Mouse (Mus musculus) forebrain, embryonic 10.5 days (tissue): ENCODE data around the gene Gpr4. TPM values are rescaled to one million over a fixed set of nuclear protein-coding genes. Genes with fewer than 3 reads are reported as not detected.

Source experiments
- DNase-seq: peaks from one replicate; pipeline ENCODE4 v3.0.0-alpha.2; 2017; ENCODE audit warnings: low spot score; ENCODE audit errors: extremely low spot score
- H3K27ac ChIP-seq: fragments of 300-500 bp; sonication (generic); 2 replicates; pipeline ENCODE4 v1.5.1; 2016; ENCODE audit warnings: mild to moderate bottlenecking
- H3K27me3 ChIP-seq: fragments of 300-500 bp; sonication (generic); 2 replicates; pipeline ENCODE4 v1.6.1; 2016; ENCODE audit warnings: mild to moderate bottlenecking; ENCODE audit not compliant: poor library complexity, severe bottlenecking
- H3K36me3 ChIP-seq: fragments of 300-500 bp; sonication (generic); replicated peaks from 2 replicates; pipeline ENCODE4 v1.6.1; 2016; ENCODE audit warnings: mild to moderate bottlenecking, moderate library complexity
- H3K4me1 ChIP-seq: fragments of 300-500 bp; sonication (generic); 2 replicates; pipeline ENCODE4 v1.6.1; 2016
- H3K4me3 ChIP-seq: fragments of 300-500 bp; sonication (generic); 2 replicates; pipeline ENCODE4 v1.5.1; 2016; ENCODE audit warnings: mild to moderate bottlenecking, moderate library complexity
- H3K9me3 ChIP-seq: fragments of 300-500 bp; sonication (generic); 2 replicates; pipeline ENCODE4 v1.6.1; 2016; ENCODE audit warnings: mild to moderate bottlenecking, moderate library complexity
- WGBS: fragments of 180-500 bp; shearing (Covaris S2); methylation state at CpG from one replicate; pipeline ENCODE4 v1.1.7; 2016; 5-methylcytosine and 5-hydroxymethylcytosine counted together
- polyA plus RNA-seq: library from polyadenylated mRNA; unstranded; fragments of >200 nt; fragmentation: Nextera tagmentation; extraction: Ambion mirVana; gene quantifications from 2 replicates; pipeline ENCODE4 v1.2.1, GENCODE M21; 2016

The Gpr4 gene
- polyA plus RNA-seq, 1 experiment from 2014 or later = 1.6 TPM

DNA sequence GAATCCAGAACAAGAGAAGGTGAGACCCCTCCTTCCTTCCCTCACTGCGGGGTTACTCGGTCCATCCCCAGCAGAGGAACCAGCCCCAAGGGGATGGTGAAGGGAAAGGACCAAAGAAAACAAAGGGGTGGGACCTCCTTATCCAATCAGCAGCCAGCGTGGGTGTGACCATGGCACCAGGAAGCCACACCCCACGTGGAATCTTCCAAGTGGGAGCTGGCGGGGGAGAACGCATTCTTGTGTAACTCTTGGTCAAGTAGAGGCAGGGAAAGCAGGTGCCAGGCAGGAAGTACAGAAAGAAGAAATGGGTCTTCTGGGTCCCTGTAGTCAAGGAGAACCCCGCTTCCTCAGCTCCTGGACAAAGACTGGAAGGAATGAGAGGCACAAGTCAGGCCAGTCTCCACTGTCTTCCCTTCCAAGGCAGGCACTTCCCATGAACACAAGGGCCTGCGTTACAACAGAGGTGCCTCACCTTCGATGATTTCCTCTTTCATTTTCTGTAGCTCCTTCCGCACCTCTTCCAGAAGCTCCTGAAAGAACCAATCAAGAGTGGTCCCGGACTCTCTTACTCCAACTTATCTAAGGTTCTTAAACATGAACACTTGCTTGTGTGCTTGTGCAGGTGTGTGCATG is 45.2 kb downstream of the Gpr4 start:
- H3K9me3 ChIP-seq = no peaks in the 10 kb centered on the region
- H3K4me3 ChIP-seq = 0 out of 2 replicates have a peak overlapping the region, but pooled peaks have one; percentile 5
- H3K27me3 ChIP-seq = no peaks in the 10 kb centered on the region
- H3K4me1 ChIP-seq = peaks cover 11% of the 10 kb centered on the region
- peaks cover 78% of the 10 kb centered on the region for H3K36me3 ChIP-seq
- WGBS = 37% methylated on average over 11 of the region's 11 CpGs
- DNase-seq = peak; percentile 67
- no peak overlapping the region; the same call in 1 of the 2 replicates for H3K27ac ChIP-seq

DNA sequence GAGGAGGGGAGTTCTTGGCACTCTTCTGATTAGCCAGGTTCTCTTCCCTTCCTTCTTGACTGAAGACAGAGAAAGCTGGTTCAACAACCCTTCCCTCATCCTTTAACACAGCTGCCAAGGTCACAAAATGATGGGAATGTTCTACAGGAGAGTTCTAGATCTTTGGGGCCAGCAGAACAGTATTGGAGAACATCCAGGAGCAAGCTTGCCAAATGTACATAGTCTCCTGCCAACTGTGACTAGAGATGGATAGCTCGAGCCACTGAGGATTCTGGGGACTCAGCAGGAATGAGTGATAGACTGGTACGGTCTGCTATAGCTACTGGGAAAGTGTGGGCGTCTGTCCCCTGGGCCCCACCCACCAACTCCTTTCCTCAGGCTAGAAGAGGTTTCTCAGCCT is 46.0 kb downstream of the Gpr4 start:
- 93% methylated on average over 3 of the region's 3 CpGs for WGBS
- peaks cover 86% of the 10 kb centered on the region for H3K36me3 ChIP-seq
- H3K27me3 ChIP-seq = no peaks in the 10 kb centered on the region
- H3K9me3 ChIP-seq = no peaks in the 10 kb centered on the region
- no peak overlapping the region for H3K27ac ChIP-seq
- H3K4me3 ChIP-seq = no peak overlapping the region
- no peak for DNase-seq
- peaks cover 11% of the 10 kb centered on the region for H3K4me1 ChIP-seq

DNA sequence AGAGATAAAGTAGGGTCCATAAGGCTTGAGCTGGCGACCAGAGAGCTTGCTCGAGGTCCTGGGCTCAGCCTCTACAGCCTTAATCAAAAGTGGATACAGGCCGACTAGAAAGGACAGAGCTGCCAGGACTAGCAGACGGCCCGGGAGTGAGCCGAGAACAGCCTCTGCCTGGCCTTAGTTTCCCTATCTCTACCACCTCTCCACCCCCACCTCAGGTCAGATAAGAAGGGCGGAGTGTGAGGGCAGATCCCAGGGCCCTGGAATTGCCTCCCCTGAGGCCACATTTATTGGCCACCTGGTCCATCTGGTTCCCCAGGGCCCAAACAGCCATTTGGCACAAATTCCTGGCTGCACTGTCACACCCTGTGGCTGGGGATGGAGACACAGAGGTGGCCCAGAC is 52.8 kb downstream of the Gpr4 start:
- Histone ChIP-seq H3K27ac (no peak overlapping the region), H3K4me3 (no peak overlapping the region; the same call in 1 of the 2 replicates), H3K4me1 (peaks cover 39% of the 10 kb centered on the region), H3K9me3 (no peaks in the 10 kb centered on the region), H3K36me3 (peaks cover 81% of the 10 kb centered on the region), H3K27me3 (no peaks in the 10 kb centered on the region)
- 92% methylated on average over 7 of the region's 7 CpGs for WGBS
- no peak for DNase-seq

DNA sequence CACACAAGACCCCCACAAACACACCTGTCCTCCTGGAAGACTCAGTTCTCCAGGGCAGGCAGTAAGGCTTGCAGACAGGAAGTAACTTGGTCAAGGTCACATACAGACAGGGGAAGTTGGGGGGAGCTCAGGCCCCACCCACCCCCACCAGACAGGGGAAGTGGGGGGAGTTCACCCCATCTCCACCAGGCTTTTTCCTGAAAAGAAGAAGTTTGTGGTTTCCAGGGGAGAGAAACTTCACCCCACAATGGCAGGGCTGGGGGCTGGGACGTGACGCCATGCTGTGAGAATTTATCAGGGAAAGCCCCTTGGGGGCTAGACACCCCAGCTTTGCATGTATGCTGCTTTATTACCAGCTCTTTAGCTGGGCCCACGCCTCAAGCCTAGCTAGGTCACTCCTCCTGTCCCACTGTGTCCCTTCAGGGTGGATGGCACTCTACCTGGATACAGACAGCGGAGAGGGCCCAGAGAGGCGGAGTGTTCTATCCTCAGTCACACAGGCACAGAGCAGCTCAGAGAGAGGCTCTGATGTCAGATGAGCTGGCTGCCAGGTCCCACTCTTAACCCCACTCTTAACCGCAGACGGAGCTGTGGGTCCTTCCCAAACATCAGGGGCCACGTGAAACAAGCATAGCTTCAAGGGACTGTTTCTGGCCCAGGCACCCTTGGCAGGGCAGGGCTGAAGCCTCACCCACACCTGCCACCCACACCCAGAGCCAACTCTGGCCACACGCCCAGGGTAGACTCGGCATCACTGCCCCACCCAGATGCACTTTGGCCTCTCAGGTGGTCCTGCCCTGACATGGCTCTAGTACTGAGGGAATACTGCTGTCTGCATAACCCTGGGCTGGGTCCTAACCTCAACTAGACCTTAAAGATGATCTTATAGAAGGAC is 53.8 kb downstream of the Gpr4 start:
- H3K4me3 ChIP-seq = no peak overlapping the region

DNA sequence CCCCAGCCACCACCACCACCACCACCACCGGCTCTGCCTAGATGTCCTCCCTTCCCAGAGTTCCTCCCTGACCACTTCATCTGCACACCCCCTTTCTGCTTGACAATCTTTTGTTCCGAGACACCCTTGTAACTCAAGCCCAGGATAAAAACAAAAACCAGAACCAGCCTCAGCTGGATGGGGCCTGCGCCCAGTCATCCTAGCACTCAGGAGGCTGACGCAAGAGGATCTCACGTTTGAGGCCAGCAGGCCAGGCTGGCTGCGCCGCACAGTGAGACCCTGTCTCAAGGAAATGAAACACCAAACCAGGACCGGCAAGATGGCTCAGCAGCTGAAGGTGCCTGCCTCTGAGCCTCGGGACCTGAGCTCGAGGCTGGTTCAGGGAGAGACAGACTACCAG is 54.7 kb downstream of the Gpr4 start:
- Histone ChIP-seq H3K36me3 (peaks cover 62% of the 10 kb centered on the region), H3K4me1 (peaks cover 48% of the 10 kb centered on the region), H3K4me3 (no peak overlapping the region), H3K9me3 (no peaks in the 10 kb centered on the region), H3K27me3 (no peaks in the 10 kb centered on the region), H3K27ac (no peak overlapping the region)
- 82% methylated on average over 10 of the region's 10 CpGs for WGBS
- no peak for DNase-seq

More for the DNA sequence above, 53.8 kb downstream of the Gpr4 start:
- H3K27me3 ChIP-seq = no peaks in the 10 kb centered on the region
- H3K27ac ChIP-seq = no peak overlapping the region; the same call in 1 of the 2 replicates
- no peaks in the 10 kb centered on the region for H3K9me3 ChIP-seq
- peaks cover 70% of the 10 kb centered on the region for H3K36me3 ChIP-seq
- 89% methylated on average over 10 of the region's 10 CpGs for WGBS
- no peak for DNase-seq
- H3K4me1 ChIP-seq = peaks cover 48% of the 10 kb centered on the region

DNA sequence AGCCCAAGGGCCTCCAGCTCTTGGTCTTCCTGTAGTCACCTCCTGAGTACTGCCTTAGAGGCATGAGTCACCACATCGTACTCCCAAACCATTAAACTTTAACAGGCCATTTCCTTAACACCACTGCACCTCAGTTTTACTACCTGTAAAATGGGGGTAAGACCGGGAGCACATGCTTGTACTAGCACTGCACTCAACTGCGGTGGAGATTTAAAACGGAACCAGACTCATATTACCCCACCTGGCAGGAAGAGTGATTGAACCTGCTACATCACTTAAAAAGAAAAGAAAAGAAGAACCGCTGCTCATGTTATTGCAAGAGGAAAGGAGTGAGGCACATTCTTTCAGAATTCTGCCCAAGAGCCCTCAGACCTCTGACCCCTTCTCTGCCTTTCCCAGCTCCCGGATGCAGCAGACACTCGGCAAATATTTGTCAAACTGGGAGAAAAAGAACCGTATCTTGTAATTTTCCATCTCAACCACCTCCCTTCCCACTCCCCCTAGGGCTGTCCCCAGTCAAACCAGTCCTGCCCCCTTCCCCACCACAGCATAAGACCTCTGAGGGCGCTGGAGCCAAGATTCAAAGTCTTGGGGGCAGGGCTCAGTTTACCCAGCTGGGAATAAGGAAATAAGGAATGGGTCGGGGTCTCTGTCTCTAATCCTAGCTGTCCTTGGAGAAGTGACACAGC is 56.8 kb downstream of the Gpr4 start:
- no peaks in the 10 kb centered on the region for H3K27me3 ChIP-seq
- H3K4me1 ChIP-seq = peaks cover 53% of the 10 kb centered on the region
- WGBS = 55% methylated on average over 10 of the region's 10 CpGs
- peak overlapping the region; percentile 94 for H3K27ac ChIP-seq
- H3K4me3 ChIP-seq = peak overlapping the region; percentile 99
- no peak for DNase-seq
- H3K9me3 ChIP-seq = no peaks in the 10 kb centered on the region
- H3K36me3 ChIP-seq = peaks cover 41% of the 10 kb centered on the region

DNA sequence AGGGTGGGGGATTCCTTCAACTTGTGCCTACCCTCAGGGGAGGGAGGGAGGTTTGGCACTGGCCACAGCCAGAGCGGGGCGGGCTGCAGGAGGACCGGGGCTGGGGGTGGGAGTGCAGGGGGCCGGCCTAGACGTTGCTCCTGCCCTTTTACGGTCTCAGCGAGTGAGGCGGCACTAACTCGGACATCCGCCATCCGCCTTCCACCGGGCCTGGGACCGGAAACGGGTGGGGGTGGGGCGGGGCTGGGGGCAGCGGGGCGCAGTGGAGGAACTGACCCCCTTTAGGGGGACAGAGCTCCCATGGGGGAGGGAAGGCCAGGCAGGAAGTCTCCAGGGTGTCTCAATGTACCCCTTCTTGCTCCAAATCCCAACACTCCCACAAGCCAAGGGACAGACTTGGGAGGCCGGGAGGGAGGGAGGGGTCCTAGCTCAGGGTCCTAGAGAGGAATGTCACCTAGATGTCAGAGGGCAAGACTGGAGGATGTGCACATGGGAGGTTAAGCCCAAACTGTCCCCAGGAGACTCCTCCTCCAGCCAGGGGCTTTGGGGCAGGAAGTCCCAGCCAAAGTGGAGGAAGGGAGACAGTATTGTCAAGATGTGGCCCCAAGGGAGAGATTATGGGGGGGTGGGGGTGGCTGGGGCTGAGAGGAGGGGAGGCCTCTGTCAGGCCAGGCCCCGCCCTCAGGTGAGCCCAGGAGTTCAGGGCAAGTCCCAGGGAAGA is 57.5 kb downstream of the Gpr4 start:
- peaks cover 33% of the 10 kb centered on the region for H3K36me3 ChIP-seq
- peak; percentile 58 for DNase-seq
- peak overlapping the region; percentile 99 for H3K4me3 ChIP-seq
- H3K27me3 ChIP-seq = no peaks in the 10 kb centered on the region
- 2% methylated on average over 19 of the region's 19 CpGs for WGBS
- no peaks in the 10 kb centered on the region for H3K9me3 ChIP-seq
- H3K4me1 ChIP-seq = peaks cover 53% of the 10 kb centered on the region
- H3K27ac ChIP-seq = peak overlapping the region; percentile 94

DNA sequence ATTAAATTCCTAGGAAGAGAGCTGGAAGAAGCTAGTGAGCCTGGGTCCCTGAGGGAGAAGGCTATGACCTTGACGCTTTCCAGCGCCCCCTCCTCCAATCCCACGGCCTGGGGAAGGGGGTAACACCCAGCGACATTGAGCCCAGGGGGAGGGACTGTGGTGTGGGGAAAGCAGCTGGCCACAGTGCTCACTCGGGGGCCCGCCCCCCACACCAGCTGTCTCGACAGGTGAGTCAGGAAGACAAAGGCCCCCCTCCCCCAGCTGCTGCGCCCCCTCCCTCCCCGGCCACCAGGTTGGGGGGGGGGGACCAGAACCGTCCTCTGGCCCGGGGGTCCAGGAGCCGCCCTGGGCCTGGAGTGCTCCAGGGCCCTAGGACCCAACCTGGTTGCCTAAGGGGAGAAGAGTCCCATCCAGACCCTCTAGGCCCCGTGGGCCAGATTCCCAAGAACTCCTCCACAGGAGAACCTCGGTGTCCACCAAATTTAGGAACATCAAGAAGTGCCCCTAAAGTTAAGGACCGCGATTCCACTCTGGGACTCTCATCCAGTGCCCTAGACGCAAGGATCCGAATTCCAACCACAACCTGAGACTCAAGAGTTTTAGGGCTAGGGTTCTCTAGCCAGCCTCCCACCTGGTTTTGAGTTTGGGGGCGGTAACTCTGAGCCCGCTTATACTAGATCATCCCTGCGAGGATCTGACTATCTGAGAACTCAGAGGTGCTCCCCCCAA is 58.3 kb downstream of the Gpr4 start:
- DNase-seq = peak; percentile 32
- H3K36me3 ChIP-seq = peaks cover 27% of the 10 kb centered on the region
- WGBS = under 1% methylated on average over 21 of the region's 21 CpGs

DNA sequence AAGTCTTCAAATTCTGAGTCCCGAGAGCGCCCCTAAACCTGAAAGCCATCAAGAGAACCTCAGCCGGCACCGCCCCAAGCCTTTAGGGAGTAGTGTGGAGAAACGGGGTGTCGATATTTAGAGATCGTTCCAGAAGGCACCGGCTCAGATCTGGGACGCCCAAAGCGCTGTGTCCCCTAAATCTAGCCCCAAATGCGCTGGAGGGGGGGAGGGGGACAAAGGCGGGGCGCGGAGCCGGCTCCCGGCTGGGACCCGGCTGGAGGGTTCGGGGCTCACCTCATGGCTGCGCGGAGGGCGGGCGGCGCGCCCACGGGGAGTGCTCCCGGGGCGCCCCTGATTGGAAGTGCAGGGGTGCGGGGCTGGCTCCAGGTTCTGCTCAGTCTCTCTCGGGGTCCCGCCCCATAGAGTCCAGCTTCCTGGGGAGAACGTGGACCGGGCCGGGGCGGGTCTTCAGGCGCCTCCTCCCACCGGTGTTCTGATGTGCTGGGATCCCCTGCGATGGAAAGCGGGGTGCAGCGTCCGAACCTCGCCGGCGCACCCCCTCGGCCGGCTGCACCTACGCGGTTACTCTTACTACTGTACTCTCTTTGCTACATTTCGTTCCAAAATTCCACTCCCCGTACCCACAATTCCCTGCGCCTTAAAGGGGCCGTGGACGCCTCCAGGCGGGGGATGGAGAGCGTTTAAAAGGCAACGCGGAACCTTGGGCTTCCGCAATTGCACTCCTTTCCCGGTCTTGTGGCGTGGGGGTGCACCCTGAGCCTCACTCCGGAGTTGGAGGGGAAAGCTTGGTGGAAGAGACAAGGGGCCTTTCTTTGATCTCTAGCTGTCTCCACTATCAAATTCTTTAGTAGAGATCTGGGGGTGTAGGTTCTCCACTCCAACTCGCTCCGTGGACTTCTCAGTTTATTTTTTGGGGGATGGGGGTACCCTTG is 59.2 kb downstream of the Gpr4 start, which contains the start of gene Vasp:
Vasp (minus strand) TSS at position 580 of the 935 bp plus-strand sequence.
- under 1% methylated on average over 62 of the region's 62 CpGs for WGBS
- H3K36me3 ChIP-seq = peaks cover 18% of the 10 kb centered on the region
- peak within 1 kb of the TSS; percentile 99 for H3K4me3 ChIP-seq
- H3K27ac ChIP-seq = peak within 1 kb of the TSS; percentile 94
- H3K27me3 ChIP-seq = no peaks in the 10 kb centered on the region
- no peaks in the 10 kb centered on the region for H3K9me3 ChIP-seq
- H3K4me1 ChIP-seq = peaks cover 43% of the 10 kb centered on the region
- peak; percentile 83 for DNase-seq

More for the DNA sequence above, 58.3 kb downstream of the Gpr4 start:
- no peaks in the 10 kb centered on the region for H3K9me3 ChIP-seq
- peaks cover 51% of the 10 kb centered on the region for H3K4me1 ChIP-seq
- no peaks in the 10 kb centered on the region for H3K27me3 ChIP-seq
- H3K27ac ChIP-seq = peak overlapping the region; percentile 94
- H3K4me3 ChIP-seq = peak overlapping the region; percentile 99

DNA sequence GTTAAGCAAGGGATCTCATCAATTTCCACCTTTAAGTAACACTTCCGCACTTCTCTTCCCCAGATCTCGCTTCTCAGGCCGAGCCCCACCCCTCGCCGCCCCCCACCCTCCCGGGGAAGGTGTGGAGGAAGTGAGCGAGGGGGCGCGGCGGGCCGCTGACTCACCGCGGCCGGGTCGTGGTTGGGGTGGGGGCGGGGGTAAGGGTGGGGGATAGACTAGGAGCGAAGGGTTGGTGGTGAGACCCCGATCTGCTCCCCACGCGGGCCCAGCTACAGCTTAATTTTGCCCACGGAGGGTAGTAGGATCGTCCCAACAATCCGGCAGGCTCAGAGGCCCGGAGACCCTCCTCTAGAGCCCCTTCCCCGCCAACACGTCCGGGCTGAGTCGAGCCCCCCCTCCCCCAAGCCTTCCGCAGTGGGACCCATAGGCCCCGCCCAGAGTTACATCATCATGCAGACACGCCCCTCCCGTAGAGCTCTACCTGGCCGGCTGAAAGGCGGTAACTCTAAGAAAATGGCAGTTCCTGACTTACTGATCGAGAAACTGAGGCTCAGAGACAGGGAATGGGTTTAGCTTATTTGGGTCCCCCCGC is 59.9 kb downstream of the Gpr4 start:
- peak; percentile 80 for DNase-seq
- peaks cover 16% of the 10 kb centered on the region for H3K36me3 ChIP-seq
- no peaks in the 10 kb centered on the region for H3K9me3 ChIP-seq
- peak overlapping the region; percentile 99 for H3K4me3 ChIP-seq
- H3K27me3 ChIP-seq = peaks cover 5% of the 10 kb centered on the region
- H3K27ac ChIP-seq = peak overlapping the region; percentile 94
- peaks cover 36% of the 10 kb centered on the region for H3K4me1 ChIP-seq
- under 1% methylated on average over 36 of the region's 36 CpGs for WGBS
